Mouse (Mus musculus) heart, adult 8-10 months (tissue): ENCODE results near the gene Polr2f. TPM values are rescaled to one million over a fixed set of nuclear protein-coding genes. Genes with fewer than 3 reads are reported as not detected.

ENCODE experiments used
- DNase-seq: peaks from one replicate; pipeline ENCODE4 v3.0.0; 2022; ENCODE audit warnings: low spot score
- total RNA-seq, 4 experiments: library from RNA; stranded (reverse); gene quantifications; 2 replicates each; pipeline ENCODE4 v1.2.4; 2022

Polr2f gene
- total RNA-seq, 4 experiments from 2014 or later: 124 to 149 (median 135) TPM

DNA sequence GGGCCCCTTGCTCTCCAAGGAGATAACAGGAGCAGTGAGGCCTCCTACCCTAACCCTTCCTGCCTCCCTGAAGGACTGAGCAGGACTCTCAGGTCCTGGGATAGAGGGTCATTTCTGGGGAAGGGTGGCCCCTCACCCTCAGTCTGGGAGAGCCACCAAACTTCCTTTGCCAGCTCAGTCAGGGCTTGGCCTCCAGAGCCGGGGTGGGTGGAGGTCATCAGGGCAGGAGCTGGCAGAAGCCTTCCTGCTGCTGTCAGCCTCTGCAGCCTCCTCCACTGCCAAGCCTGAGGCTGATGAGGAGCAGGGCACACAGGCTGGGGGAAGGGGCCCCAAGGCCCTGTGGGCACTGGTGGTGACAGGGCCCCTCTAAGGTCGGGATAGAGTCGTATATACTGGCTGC is 14.8 kb downstream of the Polr2f start:
- DNase-seq: no peak

DNA sequence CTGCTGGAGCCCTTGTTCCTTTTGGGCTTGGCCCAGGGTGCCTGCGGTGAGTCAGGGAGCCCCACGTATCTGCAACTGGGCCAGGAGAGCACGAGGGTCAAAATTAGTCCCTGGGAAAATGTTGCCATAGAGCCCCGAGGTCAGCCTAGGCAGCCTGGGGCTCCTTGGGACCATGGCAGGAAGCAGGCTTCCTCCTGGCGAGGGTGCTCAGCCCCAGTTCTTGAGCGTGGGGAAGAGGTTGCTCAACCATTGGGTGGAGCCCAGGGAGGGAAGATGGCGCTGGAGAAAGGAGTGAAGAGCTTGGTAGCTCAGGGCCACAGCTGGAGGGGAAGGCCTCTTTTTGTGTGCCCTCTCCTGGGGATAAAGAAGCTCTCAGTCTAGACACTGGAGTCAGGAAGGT is 21.5 kb downstream of the Polr2f start:
- DNase-seq: no peak

DNA sequence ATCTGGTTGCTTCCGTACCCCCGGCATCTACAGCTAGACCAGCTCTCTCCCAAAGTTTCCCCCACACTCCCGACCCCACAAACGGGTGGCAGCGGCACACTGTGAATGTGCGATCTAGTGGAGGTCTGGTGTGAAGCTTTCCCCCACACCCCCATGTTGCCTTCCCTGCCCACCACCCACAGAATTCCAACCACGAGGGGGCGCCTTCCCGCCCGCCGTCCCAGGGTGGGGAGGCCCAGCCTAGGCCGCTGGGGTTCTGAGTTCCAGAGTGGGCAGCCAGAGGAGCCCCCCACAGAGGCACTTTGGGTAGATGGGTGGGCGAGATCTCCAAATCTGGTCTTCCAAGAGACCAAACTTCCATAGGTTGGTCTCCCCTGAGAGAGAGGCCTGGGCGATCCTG is 22.0 kb downstream of the Polr2f start:
- DNase-seq: no peak

DNA sequence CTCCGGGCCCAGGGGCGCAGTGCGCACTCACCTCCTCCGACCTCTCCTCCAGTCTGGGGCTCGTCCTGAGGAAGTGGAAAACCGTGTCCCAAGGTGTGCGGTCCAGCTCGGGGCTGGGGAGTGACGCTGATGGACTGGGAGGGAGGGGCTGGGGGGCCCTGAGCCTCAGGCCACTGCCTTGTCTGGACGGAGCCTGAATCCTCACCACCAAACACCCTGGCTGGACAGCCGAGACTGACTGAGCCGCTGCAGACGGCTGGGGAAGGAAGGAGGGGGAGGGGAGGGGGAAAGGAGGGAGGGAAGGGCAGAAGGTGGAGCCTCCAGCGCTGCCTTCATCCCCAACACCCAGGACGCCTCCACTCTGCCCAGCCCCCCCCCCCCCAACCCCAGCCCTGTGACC is 23.4 kb downstream of the Polr2f start:
- DNase-seq: no peak

DNA sequence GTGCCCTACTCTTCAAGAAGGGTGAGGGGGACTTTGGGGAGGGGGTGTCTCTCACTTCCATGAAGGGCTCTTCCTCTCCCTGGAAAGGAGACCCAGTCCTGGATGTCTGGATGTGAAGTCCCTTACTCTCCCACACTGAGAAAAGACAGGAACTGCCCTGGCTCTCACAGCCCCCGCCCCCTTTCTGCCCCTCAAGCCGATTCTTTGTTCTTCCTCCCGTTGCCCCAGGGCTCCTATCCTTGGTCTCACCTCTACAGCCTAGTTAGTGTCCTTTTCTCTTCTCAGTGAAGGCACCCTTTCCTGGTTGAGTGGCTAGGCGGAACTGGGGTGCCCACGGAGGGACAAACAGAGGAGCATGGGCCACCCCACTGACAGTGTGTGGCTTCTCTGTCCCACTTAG is 24.3 kb downstream of the Polr2f start, which contains the start of gene Sox10:
Gene Sox10 (minus strand): TSS at position 101 of the 400 bp plus-strand sequence.
- DNase-seq: no peak

DNA sequence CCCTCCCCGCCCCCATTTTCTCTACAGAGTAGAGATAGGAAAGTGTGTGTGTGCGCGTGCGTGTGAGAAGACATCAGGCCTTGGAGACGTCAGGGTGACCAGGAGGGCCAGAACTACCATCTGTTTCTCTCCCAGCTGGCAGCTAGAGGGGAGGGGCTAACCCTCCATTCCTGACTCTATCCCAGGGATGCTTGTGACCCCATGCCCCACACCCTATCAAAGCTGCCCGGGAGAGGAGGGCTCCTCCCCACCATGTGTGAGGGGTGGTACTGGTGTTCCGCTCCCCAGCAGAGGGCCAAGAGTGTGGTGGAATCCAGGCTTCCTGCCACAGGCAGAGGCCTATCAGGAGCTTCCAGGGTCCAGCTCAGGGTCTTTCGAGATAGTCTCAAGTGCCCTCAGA is 25.9 kb downstream of the Polr2f start:
- DNase-seq: no peak

DNA sequence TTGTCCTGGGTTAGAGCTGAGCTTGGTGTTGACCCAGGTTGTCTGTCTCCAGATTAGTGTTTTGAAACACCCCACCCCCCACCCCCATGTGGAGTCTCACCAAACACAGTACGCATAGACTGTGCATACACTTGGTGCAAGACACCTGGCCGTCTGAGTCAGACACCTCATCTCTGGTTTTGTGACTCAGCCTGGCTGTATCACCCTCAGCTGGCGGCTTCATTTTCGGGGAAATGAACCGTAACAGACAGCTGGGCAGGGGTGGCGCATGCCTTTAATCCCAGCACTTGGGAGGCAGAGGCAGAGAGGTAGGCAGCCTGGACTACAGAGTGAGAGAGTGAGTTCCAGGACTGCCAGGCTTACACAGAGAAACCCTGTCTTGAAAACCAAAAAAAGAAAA is 36.1 kb downstream of the Polr2f start:
- DNase-seq: no peak

DNA sequence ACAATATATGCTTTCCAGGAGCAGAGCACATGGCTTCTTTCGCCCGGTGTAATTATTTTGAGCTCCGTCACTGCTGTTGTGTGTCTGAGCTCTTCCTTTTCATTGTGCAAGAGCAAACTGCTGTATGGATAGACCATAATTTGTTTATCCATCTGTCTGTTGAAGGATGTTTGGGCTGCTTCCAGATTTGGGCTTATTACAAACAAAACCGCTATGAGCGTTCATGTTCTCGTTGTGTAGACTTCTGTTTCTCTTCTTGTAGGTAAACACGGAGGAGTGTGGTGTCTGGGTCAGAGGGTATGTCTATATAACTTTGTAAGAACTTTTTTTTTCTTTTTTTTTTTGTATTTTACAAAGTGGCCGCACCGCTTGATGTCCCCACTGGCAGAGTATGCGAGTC is 44.4 kb downstream of the Polr2f start:
- DNase-seq: no peak

DNA sequence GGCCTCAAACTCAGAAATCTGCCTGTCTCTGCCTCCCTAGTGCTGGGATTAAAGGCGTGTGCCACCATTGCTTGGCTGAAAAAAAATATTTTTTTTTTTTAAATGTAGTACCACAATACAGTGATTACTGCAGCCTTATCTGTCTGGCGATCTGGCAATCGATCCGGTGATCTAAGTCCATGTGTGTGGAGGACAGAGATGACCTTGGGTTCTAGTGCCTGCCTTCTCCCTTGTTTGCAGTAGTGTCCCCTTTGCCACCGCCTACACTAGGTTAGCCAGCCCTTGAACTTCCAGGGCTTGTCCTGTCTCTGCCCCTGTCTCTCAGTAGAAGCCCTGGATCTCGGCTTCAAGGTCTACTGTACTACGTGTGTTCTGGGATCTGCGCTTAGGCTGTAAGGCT is 47.0 kb downstream of the Polr2f start:
- no peak for DNase-seq

DNA sequence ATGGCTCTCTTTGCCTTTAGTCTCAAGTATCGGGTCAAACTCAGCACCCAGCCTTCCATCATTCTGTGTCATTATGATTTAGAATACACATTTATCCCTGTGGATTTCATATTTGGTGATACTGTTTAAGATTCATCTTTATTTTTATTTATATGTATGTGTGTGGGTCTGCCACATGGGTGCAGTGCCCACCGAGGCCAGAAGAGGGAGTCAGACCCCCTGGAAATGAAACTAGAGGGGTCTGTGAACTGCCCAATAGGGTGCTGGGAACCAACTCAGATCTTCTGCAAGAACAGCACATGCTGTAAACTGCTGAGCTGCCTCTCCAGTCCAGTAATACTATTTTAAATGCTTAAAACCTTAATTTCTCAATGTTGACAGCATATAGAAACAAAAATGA is 50.6 kb downstream of the Polr2f start:
- DNase-seq: no peak

DNA sequence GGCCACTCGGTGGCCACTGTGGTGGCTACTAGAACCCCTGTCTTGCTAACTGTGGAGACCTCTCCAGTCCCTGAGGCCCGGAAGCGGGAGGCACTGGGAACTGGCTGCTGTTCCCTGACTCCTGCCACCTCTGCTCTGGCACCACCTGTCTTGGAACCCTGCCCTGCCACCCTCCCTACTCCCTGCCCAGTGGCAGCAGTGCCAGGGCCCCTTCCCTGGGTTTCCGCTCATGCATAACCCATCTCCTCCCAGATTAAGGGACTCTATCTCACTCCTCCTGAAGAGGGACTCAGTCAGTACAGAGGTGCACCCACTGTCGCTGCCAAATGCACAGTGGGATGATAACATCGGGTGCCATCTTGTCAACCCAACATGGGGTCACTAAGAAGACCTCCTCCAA is 51.6 kb downstream of the Polr2f start:
- DNase-seq: no peak

DNA sequence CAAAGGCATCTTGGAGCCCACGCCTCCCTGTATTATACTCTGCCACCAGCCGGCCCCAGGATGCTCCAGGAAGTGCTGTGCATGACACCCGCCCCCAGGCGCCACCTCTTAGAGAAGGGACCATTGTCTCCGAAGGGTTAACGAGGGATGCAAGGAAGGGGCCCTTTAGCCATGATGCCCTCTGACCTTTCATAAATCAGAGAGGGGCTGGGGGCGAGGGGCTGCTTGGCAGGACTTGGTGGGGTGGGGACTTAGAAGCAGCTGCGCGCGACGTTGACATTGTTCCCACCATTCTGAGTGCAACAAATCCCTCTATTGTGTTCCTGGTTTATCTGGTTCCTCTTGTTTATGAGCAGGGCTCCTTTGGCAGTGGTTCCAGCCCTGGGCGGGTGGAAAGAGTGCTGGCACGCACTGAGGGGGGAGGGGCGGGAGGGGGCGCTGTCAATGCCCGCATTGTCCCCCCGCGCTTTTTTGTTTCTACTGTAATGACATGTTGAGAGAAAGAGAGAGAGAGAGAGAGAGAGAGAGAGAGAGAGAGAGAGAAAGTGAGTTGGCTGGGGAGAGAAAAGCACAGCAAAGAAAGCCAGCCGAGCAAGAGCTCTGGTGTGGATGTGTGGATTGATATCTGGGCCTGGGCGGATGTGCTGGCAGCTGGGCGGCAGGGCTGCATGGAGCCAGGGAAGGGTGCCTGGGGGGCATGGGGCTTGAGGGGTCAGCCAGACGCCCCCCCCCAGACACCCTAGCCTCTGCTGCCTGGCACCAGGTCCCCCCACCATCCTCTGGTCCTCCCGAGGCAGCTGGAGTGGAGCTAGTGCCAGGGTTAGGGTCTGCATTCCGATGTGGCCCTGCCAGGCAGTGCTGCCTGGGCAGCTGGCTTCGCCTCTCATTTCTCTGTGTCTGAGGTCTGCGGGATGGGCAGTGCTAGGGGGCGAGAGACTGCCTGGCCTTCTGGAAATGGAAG is 52.4 kb downstream of the Polr2f start:
- no peak for DNase-seq

DNA sequence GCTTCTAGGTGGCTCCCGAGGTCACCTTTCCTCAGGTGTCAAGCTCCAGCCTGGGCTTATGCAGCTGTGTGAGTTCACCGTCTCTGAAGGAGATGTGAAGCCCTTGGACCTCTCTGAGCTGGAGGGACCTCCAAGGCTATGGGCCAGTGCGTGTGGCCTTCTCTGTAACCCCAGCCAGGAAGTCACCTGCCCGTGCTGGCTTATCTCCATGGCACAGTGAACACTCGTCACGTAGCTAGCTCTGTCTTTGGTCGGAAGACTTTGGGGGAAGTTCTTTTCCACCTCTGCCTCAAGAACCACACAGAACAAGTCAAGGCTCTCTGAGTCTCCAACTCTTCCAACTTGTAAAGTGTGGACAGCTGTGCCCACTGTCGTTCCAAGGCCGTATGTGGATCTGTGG is 53.2 kb downstream of the Polr2f start:
- DNase-seq: no peak

DNA sequence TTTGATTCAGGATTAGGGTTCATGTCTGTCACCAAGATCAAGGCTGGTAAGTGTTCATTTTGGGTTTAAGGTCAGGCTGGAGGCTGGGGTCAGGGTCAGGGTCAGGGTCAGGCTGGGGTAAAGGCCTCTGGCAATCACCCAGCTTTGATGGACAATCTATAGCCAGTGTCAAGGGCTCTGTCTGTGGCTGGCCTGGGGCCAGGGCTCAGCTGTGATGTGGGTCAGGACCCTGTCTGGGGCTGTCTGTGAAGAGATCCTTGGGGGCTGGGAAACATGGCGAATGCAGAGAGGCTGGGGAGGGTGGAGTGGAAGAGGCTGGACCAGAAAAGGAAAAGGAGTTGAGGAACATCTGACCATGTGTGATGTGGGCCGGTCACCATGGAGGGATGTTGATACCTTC is 54.1 kb downstream of the Polr2f start:
- DNase-seq: no peak

DNA sequence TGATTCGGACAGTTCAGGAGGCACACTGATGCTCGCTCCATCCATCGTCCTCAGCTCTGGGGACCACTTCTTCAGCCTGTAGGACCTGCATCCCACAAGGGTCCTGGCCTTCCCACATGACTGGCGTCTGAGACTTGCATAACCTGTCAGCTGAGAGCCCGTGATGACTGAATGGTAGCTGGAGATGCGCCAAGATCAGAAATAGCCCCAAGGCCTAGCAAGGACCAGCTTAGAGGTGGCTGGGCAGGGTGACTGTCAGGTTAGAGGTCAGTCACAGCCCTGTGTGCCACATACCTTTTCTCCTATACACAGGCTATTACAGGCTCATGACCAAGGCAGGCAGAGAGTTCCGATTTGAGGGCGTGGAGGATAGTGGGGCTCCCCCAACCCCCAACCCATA is 54.7 kb downstream of the Polr2f start:
- peak; percentile 50 for DNase-seq

DNA sequence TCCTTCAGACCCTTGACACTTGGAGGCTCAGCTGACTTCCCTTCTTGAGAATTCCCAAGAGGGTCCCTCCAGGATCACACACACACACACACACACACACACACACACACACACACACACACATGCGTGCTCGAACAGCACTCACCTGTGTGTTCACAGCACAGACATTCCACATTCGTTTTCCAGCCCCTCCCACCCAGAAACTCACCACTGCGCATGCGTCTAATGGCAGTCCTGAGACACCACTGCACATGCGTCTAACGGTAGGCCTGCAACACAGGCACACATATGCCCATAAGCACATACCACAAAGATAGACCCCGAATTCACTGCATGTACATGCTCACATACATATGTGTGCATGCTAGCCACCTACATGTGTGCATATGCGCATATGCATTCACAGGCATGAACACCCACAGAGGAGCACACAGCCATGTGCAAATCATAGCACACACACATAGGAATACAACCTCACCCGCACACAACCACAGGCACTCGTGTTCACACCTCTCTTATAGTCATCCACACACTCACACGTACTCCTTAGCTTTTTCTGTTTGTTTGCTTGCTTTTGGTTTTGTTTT is 58.7 kb downstream of the Polr2f start:
- DNase-seq: no peak

Other genes starting within 250 kb of the Polr2f start
- not detected for gene Gm49510, start 241.3 kb upstream of the Polr2f start, total RNA-seq
- 1 to 10 TPM; 2.6 to 6.3 (median 4.1) TPM for gene Sh3bp1, start 241.2 kb upstream of the Polr2f start, total RNA-seq
- 1 to 10 TPM in 2 of 4 experiments, under 1 TPM in 2; 0.69 to 1.0 (median 0.88) TPM for gene Pdxp, start 227.1 kb upstream of the Polr2f start, total RNA-seq
- gene Lgals1, start 214.3 kb upstream of the Polr2f start, total RNA-seq: 100 to 1,000 TPM; 175 to 339 (median 222) TPM
- 10 to 100 TPM; 14.7 to 17.9 (median 17.1) TPM for gene Nol12, start 206.1 kb upstream of the Polr2f start, total RNA-seq
- 10 to 100 TPM; 30.2 to 31.3 (median 31.0) TPM for gene Triobp, start 193.3 kb upstream of the Polr2f start, total RNA-seq
- gene H1f0, start 112.6 kb upstream of the Polr2f start, total RNA-seq: 10 to 100 TPM; 64.1 to 92.7 (median 77.5) TPM
- not detected for gene Galr3, start 99.1 kb upstream of the Polr2f start, total RNA-seq
- gene Ankrd54, start 78.1 kb upstream of the Polr2f start, total RNA-seq: 1 to 10 TPM; 6.3 to 8.0 (median 7.6) TPM
- 10 to 100 TPM; 70.2 to 76.0 (median 74.9) TPM for gene Eif3l, start 65.8 kb upstream of the Polr2f start, total RNA-seq
- gene Micall1, start 32.1 kb upstream of the Polr2f start, total RNA-seq: 10 to 100 TPM; 41.2 to 42.2 (median 41.5) TPM
- 1 to 10 TPM; 1.6 to 2.7 (median 2.4) TPM for gene 1700088E04Rik, start 244 bp downstream of the Polr2f start, total RNA-seq
- 1 to 10 TPM in 2 of 4 experiments, under 1 TPM in 2; 0.55 to 1.7 (median 0.94) TPM for gene Sox10, start 24.2 kb downstream of the Polr2f start, total RNA-seq
- 10 to 100 TPM; 23.5 to 29.8 (median 27.3) TPM for gene Pick1, start 88.2 kb downstream of the Polr2f start, total RNA-seq
- 1 to 10 TPM in 3 of 4 experiments, under 1 TPM in 1; 0.63 to 1.5 (median 1.1) TPM for gene Gm49486, start 88.4 kb downstream of the Polr2f start, total RNA-seq
- gene Slc16a8, start 113.8 kb downstream of the Polr2f start, total RNA-seq: under 1 TPM; 0.46 to 0.78 (median 0.59) TPM
- 1 to 10 TPM in 1 of 4 experiments, under 1 TPM in 1, not detected in 2; 0.54 to 1.3 TPM for gene Baiap2l2, start 144.5 kb downstream of the Polr2f start, total RNA-seq
- 10 to 100 TPM; 11.6 to 15.6 (median 13.4) TPM for gene Pla2g6, start 187.4 kb downstream of the Polr2f start, total RNA-seq
- gene Maff, start 205.6 kb downstream of the Polr2f start, total RNA-seq: 10 to 100 TPM in 2 of 4 experiments, 1 to 10 TPM in 2; 5.7 to 11.1 (median 9.9) TPM